Mouse (Mus musculus) neural tube, embryonic 11.5 days (tissue): ENCODE data around the gene Apobec1. TPM values are rescaled to one million over a fixed set of nuclear protein-coding genes. Genes with fewer than 3 reads are reported as not detected.
"Not testable (repeated sequence)": the region's sequence is repeated elsewhere in the genome, so short reads cannot be mapped to it uniquely, and the experiment has no call there.

Experiments
- ATAC-seq: fragments of 200-750 bp; cut with Nextera tagmentation; 2 replicates; pipeline ENCODE4 v1.8.0; 2017; ENCODE audit warnings: moderate number of reproducible peaks, mild to moderate bottlenecking, moderate TSS enrichment, moderate library complexity; ENCODE audit not compliant: insufficient read depth, low FRiP score, low TSS enrichment
- DNase-seq: peaks from one replicate; pipeline ENCODE4 v3.0.0-alpha.2; 2015; ENCODE audit warnings: low spot score
- H3K27ac ChIP-seq: fragments of 300-500 bp; sonication (generic); 2 replicates; pipeline ENCODE4 v1.5.1; 2014; ENCODE audit warnings: low read depth, mild to moderate bottlenecking, low read length
- H3K27me3 ChIP-seq: fragments of 300-500 bp; sonication (generic); 2 replicates; pipeline ENCODE4 v1.6.1; 2014; ENCODE audit warnings: mild to moderate bottlenecking, low read length, mixed read lengths; ENCODE audit not compliant: control insufficient read depth, insufficient read depth
- H3K36me3 ChIP-seq: fragments of 300-500 bp; sonication (generic); 2 replicates; pipeline ENCODE4 v1.6.1; 2014; ENCODE audit warnings: mild to moderate bottlenecking, low read length, moderate library complexity, mixed read lengths; ENCODE audit not compliant: control insufficient read depth, insufficient read depth
- H3K4me1 ChIP-seq: fragments of 300-500 bp; sonication (generic); 2 replicates; pipeline ENCODE4 v1.6.1; 2014; ENCODE audit warnings: low read length, mixed read lengths; ENCODE audit not compliant: control insufficient read depth, insufficient read depth
- H3K4me2 ChIP-seq: fragments of 300-500 bp; sonication (generic); 2 replicates; pipeline ENCODE4 v1.6.1; 2014; ENCODE audit warnings: low read depth, mild to moderate bottlenecking, moderate library complexity
- H3K4me3 ChIP-seq: fragments of 300-500 bp; sonication (generic); 2 replicates; pipeline ENCODE4 v1.5.1; 2014; ENCODE audit warnings: low read depth, low read length
- H3K9ac ChIP-seq: fragments of 300-500 bp; sonication (generic); 2 replicates; pipeline ENCODE4 v1.6.1; 2014; ENCODE audit warnings: mild to moderate bottlenecking, low read length
- H3K9me3 ChIP-seq: fragments of 300-500 bp; sonication (generic); 2 replicates; pipeline ENCODE4 v1.6.1; 2016; ENCODE audit warnings: low read length; ENCODE audit not compliant: control insufficient read depth
- WGBS: fragments of 180-500 bp; shearing (Covaris S2); extraction: QIAGEN DNeasy Blood & Tissue Kit; methylation state at CpG from one replicate; pipeline ENCODE4 v1.1.7; 2014; 5-methylcytosine and 5-hydroxymethylcytosine counted together
- polyA plus RNA-seq: library from polyadenylated mRNA; unstranded; fragments of >200 nt; fragmentation: Nextera tagmentation; extraction: Ambion mirVana; gene quantifications from 2 replicates; pipeline ENCODE4 v1.2.1, GENCODE M21; 2014

Gene Apobec1
- polyA plus RNA-seq, 1 experiment from 2014 or later = 1.9 TPM

DNA sequence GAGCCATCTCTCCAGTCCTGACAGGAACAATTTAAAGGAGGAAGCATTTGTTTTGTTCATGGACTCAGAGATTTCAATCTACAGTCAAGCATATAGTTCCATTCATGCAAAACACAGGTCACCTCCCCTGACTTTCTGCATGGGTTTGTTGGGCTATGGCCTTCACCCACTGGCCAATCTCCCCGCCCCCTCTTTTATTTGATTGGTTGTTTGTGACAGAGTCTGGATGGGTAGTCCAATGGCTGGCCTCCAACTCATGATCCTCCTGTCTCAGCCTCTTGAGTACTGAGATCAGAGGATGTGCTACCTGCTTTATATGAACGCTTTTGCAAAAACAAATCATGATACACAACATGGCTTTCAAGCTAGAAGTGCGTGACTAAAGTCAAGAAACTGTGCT is 25.2 kb downstream of the Apobec1 start:
- no peaks in the 10 kb centered on the region for H3K27me3 ChIP-seq

DNA sequence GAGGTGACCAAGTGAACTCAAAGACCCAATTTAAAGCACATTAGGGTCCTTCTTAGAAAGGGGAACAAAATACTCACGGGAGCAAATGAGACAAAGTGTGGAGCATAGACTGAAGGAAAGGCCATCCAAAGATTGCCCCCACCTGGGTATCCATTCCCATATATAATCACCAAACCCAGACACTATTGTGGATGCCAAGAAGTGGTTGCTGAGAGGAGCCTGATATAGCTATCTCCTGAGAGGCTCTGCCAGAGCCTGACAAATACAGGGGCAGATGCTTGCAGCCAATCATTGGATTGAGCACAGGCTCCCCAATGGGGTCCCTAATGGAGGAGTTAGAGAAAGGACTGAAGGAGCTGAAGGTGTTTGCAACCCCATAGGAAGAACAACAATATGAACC is 27.2 kb downstream of the Apobec1 start:
- H3K4me2 ChIP-seq, H3K27me3 ChIP-seq, ATAC-seq, H3K27ac ChIP-seq, DNase-seq, H3K4me1 ChIP-seq, H3K9ac ChIP-seq, H3K4me3 ChIP-seq, H3K9me3 ChIP-seq, H3K36me3 ChIP-seq: not testable (repeated sequence)
- 90% methylated on average over 1 of the region's 1 CpGs for WGBS

More for the DNA sequence above, 25.2 kb downstream of the Apobec1 start:
- Histone ChIP-seq H3K27ac (no peak overlapping the region), H3K9me3 (no peaks in the 10 kb centered on the region), H3K4me3 (no peak overlapping the region), H3K4me2 (no peak overlapping the region), H3K9ac (no peak overlapping the region), H3K36me3 (no peaks in the 10 kb centered on the region), H3K4me1 (no peaks in the 10 kb centered on the region)
- WGBS = 86% methylated on average over 3 of the region's 3 CpGs
- no peak for ATAC-seq
- no peak for DNase-seq

DNA sequence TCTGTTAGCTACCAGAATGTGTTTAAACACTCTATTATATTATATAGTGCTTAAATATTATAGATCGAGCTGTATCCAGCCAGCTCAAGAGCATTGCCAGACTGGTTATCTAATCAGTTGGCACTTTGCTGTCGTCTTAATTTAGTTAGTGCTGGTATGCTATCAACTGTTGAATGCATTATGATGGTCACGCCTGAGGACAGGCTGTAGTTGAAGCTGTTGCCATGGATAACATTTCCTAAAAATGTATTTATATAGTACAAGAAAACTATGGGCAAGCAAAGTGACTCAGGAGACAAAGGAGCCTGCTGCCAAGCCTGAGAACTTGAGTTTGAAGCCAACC is 30.7 kb downstream of the Apobec1 start:
- Histone ChIP-seq H3K27ac (no peak overlapping the region), H3K4me3 (no peak overlapping the region), H3K4me1 (no peaks in the 10 kb centered on the region), H3K36me3 (no peaks in the 10 kb centered on the region), H3K4me2 (no peak overlapping the region), H3K9me3 (no peaks in the 10 kb centered on the region), H3K27me3 (no peaks in the 10 kb centered on the region), H3K9ac (no peak overlapping the region)
- ATAC-seq (no peak), DNase-seq (no peak)
- WGBS = 91% methylated on average over 3 of the region's 3 CpGs

DNA sequence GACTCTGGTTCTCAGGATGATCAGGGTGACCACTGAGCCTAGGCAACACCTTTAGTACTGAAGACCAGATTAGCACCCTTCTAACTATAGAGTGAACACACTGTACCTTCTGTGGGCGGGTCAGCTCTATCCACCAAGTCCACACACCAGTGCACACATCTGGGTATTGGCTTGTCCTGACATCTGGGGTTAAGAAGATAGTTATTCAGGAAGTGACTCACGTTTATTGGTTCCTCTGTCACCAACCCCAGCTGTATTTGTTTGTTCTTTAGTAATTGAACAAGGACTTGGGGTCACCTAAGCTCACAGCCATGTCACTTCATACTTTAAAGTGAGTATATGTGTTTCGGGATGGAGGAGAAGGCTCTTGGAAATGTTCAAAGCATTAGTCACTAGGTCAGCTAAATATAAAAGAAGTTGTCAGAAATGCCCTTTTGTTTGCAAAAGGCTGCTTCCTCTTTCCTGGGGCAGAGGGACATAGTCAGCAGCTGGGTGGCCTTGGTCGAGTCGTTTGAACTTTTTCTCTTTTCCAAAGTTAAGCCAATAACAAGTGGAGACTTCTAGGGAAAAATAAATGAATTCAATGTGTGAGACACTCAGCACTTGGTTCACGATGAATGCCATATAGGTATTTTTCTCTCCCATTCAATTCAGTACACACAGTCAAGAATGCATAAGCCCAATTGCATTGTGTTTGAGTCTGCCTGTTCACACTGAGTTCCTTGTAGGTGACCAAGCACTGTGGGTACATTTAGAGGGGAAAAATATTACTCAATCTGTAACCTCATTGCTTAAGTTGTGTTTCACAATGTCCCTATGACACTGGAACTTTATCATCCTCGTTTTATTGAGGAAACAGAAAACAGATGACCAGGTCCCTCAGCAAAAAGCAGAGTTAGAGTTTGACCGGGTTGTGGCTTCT is 31.3 kb downstream of the Apobec1 start:
- no peaks in the 10 kb centered on the region for H3K9me3 ChIP-seq
- ATAC-seq = no peak
- WGBS = 77% methylated on average over 8 of the region's 8 CpGs
- no peaks in the 10 kb centered on the region for H3K4me1 ChIP-seq
- H3K27ac ChIP-seq = no peak overlapping the region
- no peak overlapping the region for H3K9ac ChIP-seq
- H3K4me2 ChIP-seq = no peak overlapping the region
- H3K4me3 ChIP-seq = no peak overlapping the region
- no peaks in the 10 kb centered on the region for H3K27me3 ChIP-seq
- no peaks in the 10 kb centered on the region for H3K36me3 ChIP-seq
- DNase-seq = no peak

DNA sequence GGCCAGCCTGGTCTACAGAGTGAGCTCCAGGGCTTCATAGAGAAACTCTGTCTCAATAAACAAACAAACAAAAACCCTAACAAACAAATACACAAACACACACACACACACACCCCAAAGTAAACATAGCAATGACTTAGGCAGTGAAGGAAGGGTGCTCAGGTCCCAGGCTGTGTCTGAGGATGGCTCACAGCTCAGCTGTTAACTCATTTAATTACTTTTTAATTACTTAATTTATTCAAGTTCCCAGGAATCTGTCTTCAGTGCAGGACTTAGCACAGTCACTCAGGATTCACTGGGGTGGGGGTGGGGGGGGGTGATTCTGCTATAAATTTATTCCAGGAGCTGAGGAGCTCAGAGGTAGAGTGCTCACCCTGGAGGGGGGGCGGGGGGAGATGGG is 32.5 kb downstream of the Apobec1 start:
- no peaks in the 10 kb centered on the region for H3K4me1 ChIP-seq
- H3K36me3 ChIP-seq = no peaks in the 10 kb centered on the region
- no peaks in the 10 kb centered on the region for H3K9me3 ChIP-seq
- no peak for DNase-seq
- WGBS = 53% methylated on average over 1 of the region's 1 CpGs
- H3K4me2 ChIP-seq = no peak overlapping the region
- no peak overlapping the region for H3K27ac ChIP-seq
- no peak overlapping the region for H3K9ac ChIP-seq
- ATAC-seq = no peak
- H3K4me3 ChIP-seq = no peak overlapping the region
- no peaks in the 10 kb centered on the region for H3K27me3 ChIP-seq

DNA sequence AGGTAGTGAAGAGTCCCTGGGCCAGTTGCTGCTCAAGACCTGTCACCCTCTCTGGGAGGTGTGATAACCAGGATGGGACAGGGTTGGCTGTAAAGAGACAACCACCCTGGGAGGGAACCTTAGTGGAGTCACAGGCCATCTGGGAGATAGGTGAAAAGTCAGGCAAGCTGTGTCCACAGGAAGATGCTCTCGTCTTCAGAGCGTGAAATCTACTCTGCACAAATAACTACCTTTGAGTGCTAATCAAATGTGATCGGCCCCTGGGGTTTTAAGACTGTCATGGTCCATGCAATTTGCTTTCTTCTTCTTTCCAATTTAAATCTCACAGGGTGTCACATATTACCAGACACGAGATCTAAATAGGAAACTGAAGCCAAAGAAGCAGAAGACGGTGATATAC is 33.1 kb downstream of the Apobec1 start:
- Histone ChIP-seq H3K4me1 (no peaks in the 10 kb centered on the region), H3K36me3 (no peaks in the 10 kb centered on the region), H3K4me3 (no peak overlapping the region), H3K9me3 (no peaks in the 10 kb centered on the region), H3K27ac (no peak overlapping the region), H3K9ac (no peak overlapping the region), H3K4me2 (no peak overlapping the region), H3K27me3 (no peaks in the 10 kb centered on the region)
- WGBS = 65% methylated on average over 5 of the region's 5 CpGs
- no peak for DNase-seq
- no peak for ATAC-seq

DNA sequence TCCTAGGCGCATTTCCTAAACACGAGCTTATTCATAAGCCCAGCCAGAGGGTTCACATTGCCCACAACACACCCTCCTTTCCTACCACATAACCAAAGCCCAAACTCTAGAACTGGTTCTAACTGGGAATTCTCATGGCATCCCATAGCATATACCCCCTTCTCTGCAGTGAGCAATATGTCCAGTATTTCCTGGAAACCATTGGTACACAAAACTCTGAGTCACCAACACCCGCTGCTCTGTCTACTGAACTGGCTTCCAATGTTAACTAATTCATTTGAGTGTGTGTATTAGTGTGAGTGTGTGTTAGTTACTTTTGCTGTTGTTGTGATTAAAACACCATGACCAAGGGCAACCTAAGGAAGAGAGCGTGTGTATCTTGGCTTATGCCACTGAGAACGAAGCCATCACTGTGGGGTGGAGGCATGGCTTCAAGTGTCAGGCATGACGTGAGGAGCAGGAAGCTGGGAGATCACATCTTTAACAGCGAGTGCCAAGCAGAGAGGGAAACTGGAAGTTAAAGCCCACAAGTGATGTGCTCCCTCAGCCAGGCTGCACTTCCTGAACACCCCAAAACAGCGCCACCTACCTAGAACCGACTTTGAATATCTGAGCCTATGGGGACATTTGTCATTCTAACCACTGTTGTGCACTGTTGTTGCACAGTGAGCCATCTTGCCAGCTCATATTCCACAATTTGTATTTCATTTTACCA is 37.0 kb downstream of the Apobec1 start:
- ATAC-seq (no peak), DNase-seq (no peak)
- no peaks in the 10 kb centered on the region for H3K36me3 ChIP-seq
- no peak overlapping the region for H3K27ac ChIP-seq
- H3K4me2 ChIP-seq = no peak overlapping the region
- no peak overlapping the region for H3K9ac ChIP-seq
- no peaks in the 10 kb centered on the region for H3K4me1 ChIP-seq
- no peaks in the 10 kb centered on the region for H3K27me3 ChIP-seq
- H3K9me3 ChIP-seq = no peaks in the 10 kb centered on the region
- no peak overlapping the region for H3K4me3 ChIP-seq
- 90% methylated on average over 9 of the region's 9 CpGs for WGBS

DNA sequence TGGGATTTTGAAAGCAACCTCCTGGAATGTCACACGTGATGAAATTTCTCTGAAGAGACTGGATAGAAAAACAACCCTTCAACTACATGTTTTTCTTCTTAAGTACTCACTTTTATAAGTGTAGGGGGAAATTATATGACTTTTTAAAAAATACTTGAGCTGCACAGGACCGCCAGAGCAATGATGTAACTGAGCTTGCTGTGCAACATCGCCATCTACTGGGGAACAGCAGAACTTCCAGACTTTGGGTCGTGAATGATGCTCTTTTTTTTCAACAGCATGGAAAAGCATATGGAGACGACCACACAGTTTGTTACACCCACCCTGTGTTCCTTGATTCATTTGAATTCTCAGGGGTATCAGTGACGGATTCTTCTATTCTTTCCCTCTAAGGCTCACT is 39.8 kb downstream of the Apobec1 start:
- Histone ChIP-seq H3K27me3 (no peaks in the 10 kb centered on the region), H3K4me2 (no peak overlapping the region), H3K36me3 (no peaks in the 10 kb centered on the region), H3K27ac (no peak overlapping the region), H3K4me1 (no peaks in the 10 kb centered on the region), H3K9me3 (no peaks in the 10 kb centered on the region), H3K9ac (no peak overlapping the region), H3K4me3 (no peak overlapping the region)
- DNase-seq (peak; percentile 68), ATAC-seq (no peak; the same call in 1 of the 2 replicates)
- 6% methylated on average over 6 of the region's 6 CpGs for WGBS

DNA sequence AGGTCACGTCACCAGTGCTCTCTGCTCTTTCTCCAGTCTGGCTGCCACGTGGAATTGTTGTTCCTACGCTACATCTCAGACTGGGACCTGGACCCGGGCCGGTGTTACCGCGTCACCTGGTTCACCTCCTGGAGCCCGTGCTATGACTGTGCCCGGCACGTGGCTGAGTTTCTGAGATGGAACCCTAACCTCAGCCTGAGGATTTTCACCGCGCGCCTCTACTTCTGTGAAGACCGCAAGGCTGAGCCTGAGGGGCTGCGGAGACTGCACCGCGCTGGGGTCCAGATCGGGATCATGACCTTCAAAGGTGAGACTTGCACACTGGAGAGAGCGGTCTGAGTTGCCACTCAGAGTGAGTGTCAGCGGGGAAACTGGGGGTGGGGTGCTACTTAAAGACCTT is 41.2 kb downstream of the Apobec1 start:
- WGBS = 87% methylated on average over 20 of the region's 20 CpGs
- DNase-seq (no peak), ATAC-seq (peak; percentile 18; the same call in 1 of the 2 replicates)
- H3K27me3 ChIP-seq = no peaks in the 10 kb centered on the region
- H3K4me2 ChIP-seq = no peak overlapping the region
- no peak overlapping the region for H3K27ac ChIP-seq
- H3K36me3 ChIP-seq = no peaks in the 10 kb centered on the region
- no peak overlapping the region for H3K4me3 ChIP-seq
- H3K4me1 ChIP-seq = no peaks in the 10 kb centered on the region
- no peaks in the 10 kb centered on the region for H3K9me3 ChIP-seq
- no peak overlapping the region for H3K9ac ChIP-seq
